Mouse (Mus musculus) MEL (cell line): ENCODE results near the gene Ppard. TPM values are rescaled to one million over a fixed set of nuclear protein-coding genes. Genes with fewer than 3 reads are reported as not detected.

Experiments used
- DNase-seq: peaks from one replicate; pipeline ENCODE4 v3.0.0; 2011; ENCODE audit warnings: low read depth, low spot score
- H3K27ac ChIP-seq: 2 replicates; pipeline ENCODE4 v1.5.1; 2012; ENCODE audit warnings: low read depth, mild to moderate bottlenecking, control low read depth, low read length, moderate library complexity; ENCODE audit not compliant: control insufficient read depth
- H3K27me3 ChIP-seq, 2 experiments: fragments of 150-350 bp in 1 of 2; sonication (generic) in 1 of 2; 2 replicates each; pipeline ENCODE4 v1.6.1; 2012; ENCODE audit warnings: low read length in 2 of 2, mild to moderate bottlenecking in 2 of 2, improper control_type of control experiment in 1 of 2, moderate library complexity in 1 of 2; ENCODE audit not compliant: insufficient read depth in 2 of 2, control insufficient read depth in 1 of 2
- H3K36me3 ChIP-seq, 2 experiments: 2 replicates each; pipeline ENCODE4 v1.6.1; 2012 to 2014; ENCODE audit warnings: low read length in 2 of 2, improper control_type of control experiment in 1 of 2, inconsistent platforms in 1 of 2, mild to moderate bottlenecking in 1 of 2; ENCODE audit not compliant: insufficient read depth in 2 of 2, control insufficient read depth in 1 of 2
- H3K4me1 ChIP-seq, 2 experiments: fragments of 150-350 bp in 1 of 2; sonication (generic) in 1 of 2; 2 replicates each; pipeline ENCODE4 v1.6.1; 2012; ENCODE audit warnings: low read length in 2 of 2, improper control_type of control experiment in 1 of 2, mild to moderate bottlenecking in 1 of 2; ENCODE audit not compliant: insufficient read depth in 2 of 2, control insufficient read depth in 1 of 2
- H3K4me3 ChIP-seq, 2 experiments: fragments of 150-350 bp in 1 of 2; sonication (generic) in 1 of 2; 2 replicates each; pipeline ENCODE4 v1.5.1; 2012; ENCODE audit warnings: low read depth in 2 of 2, low read length in 2 of 2, mild to moderate bottlenecking in 2 of 2, moderate library complexity in 2 of 2, control low read depth in 1 of 2, improper control_type of control experiment in 1 of 2; ENCODE audit not compliant: control insufficient read depth in 1 of 2, insufficient read depth in 1 of 2
- H3K79me2 ChIP-seq: 2 replicates; pipeline ENCODE4 v1.6.1; 2012; ENCODE audit warnings: mild to moderate bottlenecking, low read length, moderate library complexity; ENCODE audit not compliant: control insufficient read depth, poor library complexity, insufficient read depth
- H3K9ac ChIP-seq: 2 replicates; pipeline ENCODE4 v1.6.1; 2012; ENCODE audit warnings: low read depth, mild to moderate bottlenecking, control low read depth, low read length, moderate library complexity; ENCODE audit not compliant: control insufficient read depth, poor library complexity, severe bottlenecking
- H3K9me3 ChIP-seq: fragments of 150-350 bp; sonication (generic); replicated peaks from 2 replicates; pipeline ENCODE4 v1.6.1; 2012; ENCODE audit warnings: mild to moderate bottlenecking, low read length, improper control_type of control experiment, moderate library complexity; ENCODE audit not compliant: insufficient read depth
- CHD2 ChIP-seq: IDR thresholded peaks from 2 replicates; pipeline ENCODE4 v1.6.1; 2011; ENCODE audit warnings: low read length, improper control_type of control experiment
- CTCF ChIP-seq, 3 experiments: IDR thresholded peaks in 2 of 3; conservative IDR thresholded peaks in 1 of 3; 2 replicates each; pipeline ENCODE4 v1.5.1; 2011 to 2012; ENCODE audit warnings: low read length in 3 of 3, low read depth in 2 of 3, mild to moderate bottlenecking in 2 of 3, improper control_type of control experiment in 1 of 3, inconsistent platforms in 1 of 3, mixed read lengths in 1 of 3, moderate library complexity in 1 of 3; ENCODE audit not compliant: control insufficient read depth in 1 of 3, insufficient read depth in 1 of 3, poor library complexity in 1 of 3, severe bottlenecking in 1 of 3
- ETS1 ChIP-seq: IDR thresholded peaks from 2 replicates; pipeline ENCODE4 v1.6.1; 2012; ENCODE audit warnings: low read depth, mild to moderate bottlenecking, inconsistent platforms, low read length, improper control_type of control experiment, moderate library complexity
- GATA1 ChIP-seq: IDR thresholded peaks from 2 replicates; pipeline ENCODE4 v1.6.1; 2011; ENCODE audit warnings: low read depth, low read length, improper control_type of control experiment
- JUND ChIP-seq: IDR thresholded peaks from 2 replicates; pipeline ENCODE4 v1.6.1; 2011; ENCODE audit warnings: low read depth, mild to moderate bottlenecking, improper control_type of control experiment, low read length
- KAT2A ChIP-seq: conservative IDR thresholded peaks from 2 replicates; pipeline ENCODE4 v1.6.1; 2012; ENCODE audit warnings: low read depth, low read length, improper control_type of control experiment, inconsistent platforms
- MEF2A ChIP-seq: IDR thresholded peaks from 2 replicates; pipeline ENCODE4 v1.6.1; 2014; ENCODE audit warnings: low read depth, mild to moderate bottlenecking, inconsistent platforms, low read length, improper control_type of control experiment; ENCODE audit not compliant: poor library complexity, insufficient replicate concordance, severe bottlenecking; ENCODE audit errors: extremely low read depth
- MYB ChIP-seq: IDR thresholded peaks from 2 replicates; pipeline ENCODE4 v1.6.1; 2011; ENCODE audit warnings: mild to moderate bottlenecking, low read depth, low read length, improper control_type of control experiment
- MYC ChIP-seq: IDR thresholded peaks from 2 replicates; pipeline ENCODE4 v1.6.1; 2011; ENCODE audit warnings: low read depth, mild to moderate bottlenecking, low read length, improper control_type of control experiment, moderate library complexity
- NRF1 ChIP-seq: IDR thresholded peaks from 2 replicates; pipeline ENCODE4 v1.6.1; 2014; ENCODE audit warnings: low read depth, mild to moderate bottlenecking, inconsistent platforms, low read length, improper control_type of control experiment, moderate library complexity; ENCODE audit not compliant: poor library complexity, insufficient read depth, severe bottlenecking
- POLR2AphosphoS2 ChIP-seq: IDR thresholded peaks from 2 replicates; pipeline ENCODE4 v1.6.1; 2011; ENCODE audit warnings: low read length, improper control_type of control experiment
- TCF12 ChIP-seq: IDR thresholded peaks from 2 replicates; pipeline ENCODE4 v1.6.1; 2014; ENCODE audit warnings: low read depth, mild to moderate bottlenecking, inconsistent platforms, low read length, improper control_type of control experiment, moderate library complexity
- UBTF ChIP-seq: IDR thresholded peaks from 2 replicates; pipeline ENCODE4 v1.6.1; 2012; ENCODE audit warnings: low read depth, mild to moderate bottlenecking, inconsistent platforms, low read length, improper control_type of control experiment, moderate library complexity, borderline replicate concordance; ENCODE audit not compliant: insufficient read depth
- ZC3H11A ChIP-seq: IDR thresholded peaks from 2 replicates; pipeline ENCODE4 v1.6.1; 2012; ENCODE audit warnings: low read depth, mild to moderate bottlenecking, inconsistent platforms, low read length, improper control_type of control experiment
- ZKSCAN1 ChIP-seq: IDR thresholded peaks from 2 replicates; pipeline ENCODE4 v1.6.1; 2012; ENCODE audit warnings: low read depth, mild to moderate bottlenecking, inconsistent platforms, low read length, improper control_type of control experiment, moderate library complexity
- ZNF384 ChIP-seq: IDR thresholded peaks from 2 replicates; pipeline ENCODE4 v1.6.1; 2012; ENCODE audit warnings: low read depth, mild to moderate bottlenecking, inconsistent platforms, low read length, improper control_type of control experiment
- polyA plus RNA-seq, 2 experiments: library from polyadenylated mRNA; stranded (reverse) in 1 of 2; unstranded in 1 of 2; fragments of >175 nt in 1 of 2; fragments of >200 nt in 1 of 2; gene quantifications; 2 replicates each; pipeline versions ENCODE4 v1.2.1 to v1.2.4; 2012; ENCODE audit warnings: low replicate concordance in 2 of 2, low read depth in 1 of 2; ENCODE audit not compliant: insufficient read length in 2 of 2, insufficient read depth in 1 of 2, missing spikeins in 1 of 2
- total RNA-seq: library from RNA; depleted of rRNA; stranded (reverse); fragments of 300-350 nt; gene quantifications from 2 replicates; pipeline ENCODE4 v1.2.3, GENCODE M21; 2012

Gene Ppard
- total and polyA plus RNA-seq, 3 experiments: 3.5 to 12.7 TPM; not detected in 1

DNA sequence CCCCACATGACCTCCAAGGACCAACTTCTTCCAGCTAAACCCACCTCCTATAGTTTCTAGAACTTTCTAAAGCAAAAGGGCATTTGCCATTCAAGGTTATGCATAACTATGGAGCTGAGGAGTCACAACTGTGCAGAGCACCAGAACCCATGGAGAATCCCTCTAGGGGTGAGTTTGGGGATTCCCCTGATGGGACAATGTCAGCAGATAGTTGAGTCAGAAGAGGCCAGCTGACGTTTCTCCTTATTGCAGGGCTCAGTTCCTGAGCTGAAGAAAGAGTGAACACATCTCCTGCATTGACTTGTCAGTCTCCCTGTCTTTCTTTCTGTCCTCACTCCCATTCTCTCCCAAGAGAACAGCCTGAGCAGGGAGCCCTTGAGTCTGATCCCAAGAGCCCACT lies 39.7 kb upstream of the Ppard start:
- Histone ChIP-seq H3K4me1 (no peaks in the 10 kb centered on the region; a peak in 1 of 4 replicates), H3K9me3 (no peaks in the 10 kb centered on the region), H3K36me3 (no peaks in the 10 kb centered on the region; a peak in 1 of 4 replicates), H3K27me3 (no peaks in the 10 kb centered on the region), H3K4me3 (no peak overlapping the region), H3K27ac (no peak overlapping the region), H3K9ac (no peak overlapping the region), H3K79me2 (no peaks in the 10 kb centered on the region)
- no peak for DNase-seq
- TF ChIP-seq MEF2A (no peak), JUND (no peak), GATA1 (no peak), TCF12 (no peak)
- TF ChIP-seq, all 39 proteins: peak for 0

DNA sequence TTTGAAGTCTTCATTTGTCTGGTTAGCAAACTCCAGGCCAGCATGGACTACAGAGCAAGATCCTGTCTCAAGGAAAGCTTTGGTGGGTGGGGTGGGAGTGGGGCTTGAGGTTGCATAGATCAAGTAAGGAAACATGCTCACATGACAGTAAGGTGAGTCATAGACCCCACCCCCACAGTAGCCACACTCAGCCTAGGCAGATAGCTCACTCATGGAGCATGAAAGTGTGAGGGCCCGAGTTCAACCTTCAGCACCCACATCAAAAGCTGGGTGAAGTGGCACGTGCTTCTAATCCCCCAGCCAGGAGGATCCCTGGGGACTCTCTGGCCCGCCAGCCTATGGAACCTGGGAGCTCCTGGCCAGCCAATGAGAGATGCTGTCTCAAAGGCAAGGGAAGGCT lies 38.9 kb upstream of the Ppard start:
- peak; percentile 19 for DNase-seq
- Histone ChIP-seq H3K4me1 (no peaks in the 10 kb centered on the region; a peak in 1 of 4 replicates), H3K4me3 (no peak overlapping the region), H3K79me2 (no peaks in the 10 kb centered on the region), H3K9ac (no peak overlapping the region), H3K27ac (no peak overlapping the region), H3K36me3 (no peaks in the 10 kb centered on the region; a peak in 1 of 4 replicates), H3K27me3 (no peaks in the 10 kb centered on the region), H3K9me3 (no peaks in the 10 kb centered on the region)
- TF ChIP-seq UBTF: no peak
- no peak for TF ChIP-seq KAT2A
- no peak for TF ChIP-seq CHD2
- no peak for TF ChIP-seq MEF2A
- TF ChIP-seq MYC: no peak

DNA sequence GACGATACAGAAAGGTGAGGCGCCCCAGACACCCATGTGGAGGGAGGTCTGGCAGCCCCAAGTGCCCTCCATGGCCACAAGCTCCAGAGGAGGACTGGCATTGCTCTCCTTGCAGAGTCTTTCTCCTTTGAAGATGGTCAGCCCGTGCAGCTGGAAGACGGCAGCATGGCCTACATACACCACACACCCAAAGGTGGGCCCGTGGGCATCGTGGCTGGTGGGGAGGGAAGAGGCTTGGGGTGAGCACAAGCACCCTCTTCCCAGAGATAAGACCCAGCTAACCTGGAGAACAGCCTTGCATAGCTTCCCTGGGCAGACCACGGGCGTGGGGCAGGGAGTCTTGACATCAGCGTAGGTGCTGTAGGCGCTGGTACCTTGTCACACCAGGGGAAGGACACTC lies 37.5 kb upstream of the Ppard start:
- Histone ChIP-seq H3K9me3 (no peaks in the 10 kb centered on the region), H3K27ac (no peak overlapping the region), H3K79me2 (no peaks in the 10 kb centered on the region), H3K36me3 (no peaks in the 10 kb centered on the region; a peak in 1 of 4 replicates), H3K9ac (no peak overlapping the region), H3K4me1 (no peaks in the 10 kb centered on the region; a peak in 1 of 4 replicates), H3K27me3 (no peaks in the 10 kb centered on the region), H3K4me3 (no peak overlapping the region)
- TF ChIP-seq ZNF384 (no peak), UBTF (no peak), NRF1 (no peak), MYB (no peak), ZC3H11A (no peak), ETS1 (no peak), POLR2AphosphoS2 (no peak), MYC (no peak), ZKSCAN1 (no peak), CTCF (IDR thresholded peaks at IDR 0.05 in 2 of 3, conservative IDR thresholded peaks at IDR 0.05 in 1 of 3; ENCODE audit: control insufficient read depth in 1 of 3, insufficient read depth in 1 of 3, low read depth in 2 of 3, low read length in 3 of 3, poor library complexity in 1 of 3, severe bottlenecking in 1 of 3) (no peak)
- no peak for DNase-seq
